Comparison of ENCODE assay signal across 10 mouse cellular contexts in the genomic region with DNA sequence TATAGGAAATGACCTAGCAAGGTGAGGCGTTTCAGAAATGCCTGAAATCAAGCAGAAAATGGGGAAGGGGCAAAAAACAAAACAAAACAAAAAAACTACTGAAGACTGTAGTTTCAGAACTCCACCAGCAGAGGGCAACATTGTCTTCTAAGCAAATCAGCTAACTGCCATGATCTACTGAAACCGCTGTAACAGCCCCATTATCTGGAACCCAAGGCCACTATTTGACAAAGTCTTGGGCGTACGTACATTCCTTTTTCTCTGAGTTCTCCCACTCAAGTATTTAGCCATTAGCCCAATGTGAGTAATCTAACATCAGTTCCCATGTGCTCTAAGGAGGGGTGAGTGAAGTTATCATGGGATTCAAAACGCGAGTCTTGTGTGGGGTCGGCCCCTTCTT. TPM values are rescaled to one million over a fixed set of nuclear protein-coding genes. Genes with fewer than 3 reads are reported as not detected.
DNase-seq lines count a peak whose midpoint lies in the region; ATAC-seq and TF ChIP-seq lines count a peak whose summit lies in the region.
"Had no signal": no experiment of that assay in that cellular context is flagged by ENCODE, and none has a peak within 500 bp of the region (broad histone marks: within the 10 kb centered on the region; RNA-seq: fewer than 3 reads in every experiment).

No protein-coding gene starts in this region.

- no peaks in the 10 kb centered on the region for H3K27me3 ChIP-seq in heart, postnatal 0 days (ENCODE audit: control insufficient read depth, insufficient read depth, low read length)
- H3K27me3 ChIP-seq in limb, embryonic 14.5 days (ENCODE audit: control insufficient read depth, insufficient read depth, low read length): no peaks in the 10 kb centered on the region
- H3K27me3 ChIP-seq in forebrain, embryonic 15.5 days: no peaks in the 10 kb centered on the region
- H3K27me3 ChIP-seq: limb, embryonic 15.5 days; stomach, embryonic 15.5 days had no signal

- no peaks in the 10 kb centered on the region for H3K36me3 ChIP-seq in heart, postnatal 0 days (replicated peaks; ENCODE audit: control insufficient read depth, insufficient read depth, low read length)
- H3K36me3 ChIP-seq in limb, embryonic 14.5 days (ENCODE audit: control insufficient read depth, insufficient read depth, low read length): no peaks in the 10 kb centered on the region
- H3K36me3 ChIP-seq in forebrain, embryonic 15.5 days: no peaks in the 10 kb centered on the region
- H3K36me3 ChIP-seq: limb, embryonic 15.5 days; stomach, embryonic 15.5 days had no signal

- TF ChIP-seq CTCF in heart, postnatal 0 days (IDR thresholded peaks at IDR 0.05; ENCODE audit: low read depth): peak; percentile 78

- H3K9me3 ChIP-seq in heart, postnatal 0 days (replicated peaks; ENCODE audit: control insufficient read depth, low read length): no peaks in the 10 kb centered on the region
- H3K9me3 ChIP-seq in limb, embryonic 14.5 days (ENCODE audit: control insufficient read depth, low read length): no peaks in the 10 kb centered on the region
- no peaks in the 10 kb centered on the region for H3K9me3 ChIP-seq in forebrain, embryonic 15.5 days
- H3K9me3 ChIP-seq: limb, embryonic 15.5 days; stomach, embryonic 15.5 days had no signal

- H3K27ac ChIP-seq in heart, postnatal 0 days (ENCODE audit: low read depth): no peak overlapping the region
- no peak overlapping the region for H3K27ac ChIP-seq in limb, embryonic 14.5 days (replicated peaks; ENCODE audit: low read depth, low read length)
- no peak overlapping the region for H3K27ac ChIP-seq in forebrain, embryonic 15.5 days (replicated peaks)
- H3K27ac ChIP-seq: limb, embryonic 15.5 days; stomach, embryonic 15.5 days had no signal

- no peak for TF ChIP-seq EP300 in heart, postnatal 0 days (IDR thresholded peaks at IDR 0.05; ENCODE audit: low read depth)

- peak; percentile 61 for DNase-seq in heart, postnatal 0 days (ENCODE audit: low spot score)
- DNase-seq in heart, adult 11 months: no peak
- peak; percentile 88 for DNase-seq in 416B (ENCODE audit: low read depth)
- peak; percentile 46 for DNase-seq in MEL-GATA-1-ER (ENCODE audit: extremely low read depth, low read depth)
- DNase-seq in embryo, embryonic 10 days (ENCODE audit: low spot score): peak; percentile 61
- DNase-seq in limb, embryonic 14.5 days (ENCODE audit: low spot score): peak; percentile 34
- DNase-seq in spleen, postnatal 36 days (ENCODE audit: low spot score in 2 of 2): peak; percentile 9 to 36

- no peak for TF ChIP-seq POLR2A in limb, embryonic 14.5 days (IDR thresholded peaks at IDR 0.05; ENCODE audit: borderline replicate concordance, extremely low read depth, insufficient read depth, insufficient read length)

- WGBS in heart, postnatal 0 days: 46% methylated on average over 7 of the region's 7 CpGs
- WGBS in limb, embryonic 14.5 days: 63% methylated on average over 7 of the region's 7 CpGs
- WGBS in forebrain, embryonic 15.5 days: 70% methylated on average over 7 of the region's 7 CpGs

- no peak overlapping the region for H3K4me2 ChIP-seq in heart, postnatal 0 days (ENCODE audit: low read depth, low read length)
- H3K4me2 ChIP-seq in limb, embryonic 14.5 days (replicated peaks; ENCODE audit: low read depth, low read length, severe bottlenecking): no peak overlapping the region
- no peak overlapping the region for H3K4me2 ChIP-seq in forebrain, embryonic 15.5 days (replicated peaks)
- H3K4me2 ChIP-seq: limb, embryonic 15.5 days; stomach, embryonic 15.5 days had no signal

- no peak overlapping the region for H3K9ac ChIP-seq in heart, postnatal 0 days (replicated peaks; ENCODE audit: low read depth, low read length)
- H3K9ac ChIP-seq in limb, embryonic 14.5 days (ENCODE audit: low read depth, low read length, severe bottlenecking): no peak overlapping the region
- H3K9ac ChIP-seq in forebrain, embryonic 15.5 days (replicated peaks): no peak overlapping the region
- H3K9ac ChIP-seq: limb, embryonic 15.5 days; stomach, embryonic 15.5 days had no signal

- H3K4me3 ChIP-seq in heart, postnatal 0 days (ENCODE audit: low read depth, low read length): no peak overlapping the region
- no peak overlapping the region for H3K4me3 ChIP-seq in limb, embryonic 14.5 days (replicated peaks; ENCODE audit: low read length)
- no peak overlapping the region for H3K4me3 ChIP-seq in forebrain, embryonic 15.5 days
- H3K4me3 ChIP-seq: limb, embryonic 15.5 days; stomach, embryonic 15.5 days had no signal

- ATAC-seq in heart, postnatal 0 days (ENCODE audit: insufficient read depth, low read depth): no peak
- ATAC-seq in limb, embryonic 14.5 days (ENCODE audit: low FRiP score, low read depth): no peak
- ATAC-seq in forebrain, embryonic 15.5 days (replicated peaks): no peak

- no peaks in the 10 kb centered on the region for H3K4me1 ChIP-seq in heart, postnatal 0 days (ENCODE audit: control insufficient read depth, insufficient read depth)
- H3K4me1 ChIP-seq in limb, embryonic 14.5 days (ENCODE audit: control insufficient read depth, insufficient read depth, low read length): no peaks in the 10 kb centered on the region
- peaks cover 6% of the 10 kb centered on the region; the same call in 1 of the 2 replicates for H3K4me1 ChIP-seq in forebrain, embryonic 15.5 days
- H3K4me1 ChIP-seq: limb, embryonic 15.5 days; stomach, embryonic 15.5 days had no signal

RNA-seq across cellular contexts. Expression of a gene that starts 11.4 kb away (rescaled TPM):
- not detected in 2 replicates for total RNA-seq in heart, postnatal 0 days (2014; rRNA removed; ENCODE audit: low replicate concordance)
- polyA plus RNA-seq in heart, postnatal 0 days (2015; fragmentation: Nextera tagmentation; extraction: Ambion mirVana): not detected in 2 replicates
- polyA plus RNA-seq in limb, embryonic 14.5 days (2012; rRNA removed): not detected in 2 replicates
- polyA plus RNA-seq in limb, embryonic 14.5 days (2014; fragmentation: Nextera tagmentation; extraction: Ambion mirVana): not detected in 2 replicates
- polyA plus RNA-seq in forebrain, embryonic 15.5 days (2015; fragmentation: Nextera tagmentation; extraction: Ambion mirVana): not detected in 2 replicates
- polyA plus RNA-seq: limb, embryonic 15.5 days; stomach, embryonic 15.5 days had no signal

RNA-seq across cellular contexts. Expression of a gene that starts 30.0 kb away (rescaled TPM):
- 149 and 180 TPM in 2 replicates for total RNA-seq in heart, postnatal 0 days (2014; rRNA removed; ENCODE audit: low replicate concordance)
- 374 and 375 TPM in 2 replicates for polyA plus RNA-seq in heart, postnatal 0 days (2015; fragmentation: Nextera tagmentation; extraction: Ambion mirVana)
- polyA plus RNA-seq in limb, embryonic 14.5 days (2012; rRNA removed): 193 and 230 TPM in 2 replicates
- 344 and 345 TPM in 2 replicates for polyA plus RNA-seq in limb, embryonic 14.5 days (2014; fragmentation: Nextera tagmentation; extraction: Ambion mirVana)
- polyA plus RNA-seq in forebrain, embryonic 15.5 days (2015; fragmentation: Nextera tagmentation; extraction: Ambion mirVana): 403 and 418 TPM in 2 replicates

RNA-seq across cellular contexts. Expression of a gene that starts 52.1 kb away (rescaled TPM):
- not detected in 2 replicates for total RNA-seq in heart, postnatal 0 days (2014; rRNA removed; ENCODE audit: low replicate concordance)
- 0.08 and 0.15 TPM in 2 replicates for polyA plus RNA-seq in heart, postnatal 0 days (2015; fragmentation: Nextera tagmentation; extraction: Ambion mirVana)
- 0.13 and 0.15 TPM in 2 replicates for polyA plus RNA-seq in limb, embryonic 14.5 days (2012; rRNA removed)
- polyA plus RNA-seq in limb, embryonic 14.5 days (2014; fragmentation: Nextera tagmentation; extraction: Ambion mirVana): 0.06 TPM in 1 of 2 replicates, not detected in the other
- polyA plus RNA-seq in forebrain, embryonic 15.5 days (2015; fragmentation: Nextera tagmentation; extraction: Ambion mirVana): 0.13 TPM in 2 replicates
